Mouse (Mus musculus) heart, embryonic 16.5 days (tissue): Measurements from ENCODE around the gene Adgrg6. TPM values are rescaled to one million over a fixed set of nuclear protein-coding genes. Genes with fewer than 3 reads are reported as not detected.
A peak's percentile ranks its signal among the peaks of the same experiment; 100 is the strongest.

Source experiments
- ATAC-seq: fragments of 200-750 bp; cut with Nextera tagmentation; replicated peaks from 2 replicates; pipeline ENCODE4 v1.8.0; 2017; ENCODE audit warnings: moderate number of reproducible peaks; ENCODE audit not compliant: insufficient read depth, low FRiP score; ENCODE audit errors: extremely low read depth
- H3K27ac ChIP-seq: fragments of 300-500 bp; sonication (generic); 2 replicates; pipeline ENCODE4 v1.5.1; 2014; ENCODE audit warnings: mild to moderate bottlenecking, low read length, control low read depth, moderate library complexity
- H3K27me3 ChIP-seq: fragments of 300-500 bp; sonication (generic); 2 replicates; pipeline ENCODE4 v1.6.1; 2014; ENCODE audit warnings: low read length, mixed read lengths; ENCODE audit not compliant: control insufficient read depth, insufficient read depth
- H3K36me3 ChIP-seq: fragments of 300-500 bp; sonication (generic); 2 replicates; pipeline ENCODE4 v1.6.1; 2014; ENCODE audit not compliant: control insufficient read depth, insufficient read depth
- H3K4me1 ChIP-seq: fragments of 300-500 bp; sonication (generic); 2 replicates; pipeline ENCODE4 v1.6.1; 2014; ENCODE audit warnings: low read length, mixed read lengths; ENCODE audit not compliant: control insufficient read depth, insufficient read depth
- H3K4me2 ChIP-seq: fragments of 300-500 bp; sonication (generic); 2 replicates; pipeline ENCODE4 v1.6.1; 2014; ENCODE audit warnings: low read depth, mild to moderate bottlenecking, control low read depth, low read length
- H3K4me3 ChIP-seq: fragments of 300-500 bp; sonication (generic); 2 replicates; pipeline ENCODE4 v1.5.1; 2014; ENCODE audit warnings: mild to moderate bottlenecking, control low read depth, low read length
- H3K9ac ChIP-seq: fragments of 300-500 bp; sonication (generic); 2 replicates; pipeline ENCODE4 v1.6.1; 2014; ENCODE audit warnings: low read length, control low read depth
- H3K9me3 ChIP-seq: fragments of 300-500 bp; sonication (generic); replicated peaks from 2 replicates; pipeline ENCODE4 v1.6.1; 2016; ENCODE audit warnings: low read length; ENCODE audit not compliant: control insufficient read depth
- WGBS: fragments of 180-500 bp; shearing (Covaris S2); extraction: QIAGEN DNeasy Blood & Tissue Kit; methylation state at CpG from one replicate; pipeline ENCODE4 v1.1.7; 2014; 5-methylcytosine and 5-hydroxymethylcytosine counted together
- polyA plus RNA-seq: library from polyadenylated mRNA; unstranded; fragments of >200 nt; fragmentation: Nextera tagmentation; extraction: Ambion mirVana; gene quantifications from 2 replicates; pipeline ENCODE4 v1.2.1, GENCODE M21; 2015

Adgrg6 gene
- polyA plus RNA-seq, 1 experiment from 2014 or later = 8.6 TPM

- 84% methylated on average over 2 of the region's 2 CpGs for WGBS
- H3K9me3 ChIP-seq = no peaks in the 10 kb centered on the region
- no peak overlapping the region for H3K9ac ChIP-seq
- peaks cover 2% of the 10 kb centered on the region; the same call in 1 of the 2 replicates for H3K4me1 ChIP-seq
- H3K4me2 ChIP-seq = no peak overlapping the region
- no peak overlapping the region for H3K4me3 ChIP-seq
- H3K27ac ChIP-seq = no peak overlapping the region
- H3K27me3 ChIP-seq = no peaks in the 10 kb centered on the region
- ATAC-seq = no peak
- no peaks in the 10 kb centered on the region for H3K36me3 ChIP-seq
Observed at GRCm38 (mm10) chr10:14475641-14476040, 69.8 kb downstream of the Adgrg6 start.

- 47% methylated on average over 8 of the region's 8 CpGs for WGBS
- peak; percentile 52; the same call in 1 of the 2 replicates for ATAC-seq
- Histone ChIP-seq H3K4me3 (no peak overlapping the region), H3K4me1 (peaks cover 2% of the 10 kb centered on the region; the same call in 1 of the 2 replicates), H3K27ac (no peak overlapping the region), H3K9ac (no peak overlapping the region), H3K27me3 (no peaks in the 10 kb centered on the region), H3K36me3 (no peaks in the 10 kb centered on the region), H3K9me3 (no peaks in the 10 kb centered on the region), H3K4me2 (no peak overlapping the region)
Observed at GRCm38 (mm10) chr10:14474541-14475305, 70.7 kb downstream of the Adgrg6 start.

GRCm38 (mm10) chr10:14471039-14471550 is 74.4 kb downstream of the Adgrg6 start:
- Histone ChIP-seq H3K27me3 (no peaks in the 10 kb centered on the region), H3K36me3 (no peaks in the 10 kb centered on the region), H3K4me1 (peaks cover 6% of the 10 kb centered on the region; the same call in 1 of the 2 replicates), H3K4me3 (no peak overlapping the region), H3K27ac (no peak overlapping the region), H3K9ac (no peak overlapping the region), H3K9me3 (no peaks in the 10 kb centered on the region), H3K4me2 (no peak overlapping the region)
- 53% methylated on average over 5 of the region's 5 CpGs for WGBS
- no peak for ATAC-seq

- Histone ChIP-seq H3K9ac (no peak overlapping the region), H3K4me3 (no peak overlapping the region), H3K27ac (no peak overlapping the region), H3K36me3 (no peaks in the 10 kb centered on the region), H3K4me2 (peak overlapping the region; percentile 34), H3K4me1 (peaks cover 11% of the 10 kb centered on the region), H3K9me3 (no peaks in the 10 kb centered on the region), H3K27me3 (no peaks in the 10 kb centered on the region)
- no peak; the same call in 1 of the 2 replicates for ATAC-seq
- 36% methylated on average over 10 of the region's 10 CpGs for WGBS
Observed at GRCm38 (mm10) chr10:14468623-14469022, 76.8 kb downstream of the Adgrg6 start.

GRCm38 (mm10) chr10:14463796-14464511 is 81.5 kb downstream of the Adgrg6 start:
- Histone ChIP-seq H3K4me3 (no peak overlapping the region), H3K4me2 (no peak overlapping the region), H3K4me1 (peaks cover 19% of the 10 kb centered on the region), H3K27ac (no peak overlapping the region), H3K9ac (no peak overlapping the region), H3K9me3 (no peaks in the 10 kb centered on the region), H3K27me3 (no peaks in the 10 kb centered on the region), H3K36me3 (no peaks in the 10 kb centered on the region)
- WGBS = 56% methylated on average over 4 of the region's 4 CpGs
- ATAC-seq = no peak

- Histone ChIP-seq H3K4me1 (peaks cover 15% of the 10 kb centered on the region), H3K27me3 (no peaks in the 10 kb centered on the region), H3K4me3 (no peak overlapping the region), H3K4me2 (no peak overlapping the region), H3K27ac (no peak overlapping the region; the same call in 1 of the 2 replicates), H3K36me3 (no peaks in the 10 kb centered on the region), H3K9me3 (no peaks in the 10 kb centered on the region), H3K9ac (no peak overlapping the region)
- WGBS = 54% methylated on average over 4 of the region's 4 CpGs
- ATAC-seq = no peak
Observed at GRCm38 (mm10) chr10:14460933-14461514, 84.4 kb downstream of the Adgrg6 start.

GRCm38 (mm10) chr10:14460252-14460932 is 85.1 kb downstream of the Adgrg6 start:
- peak overlapping the region; percentile 51 for H3K27ac ChIP-seq

GRCm38 (mm10) chr10:14459819-14460218 is 85.6 kb downstream of the Adgrg6 start:
- Histone ChIP-seq H3K27me3 (no peaks in the 10 kb centered on the region), H3K9ac (no peak overlapping the region), H3K36me3 (no peaks in the 10 kb centered on the region), H3K4me1 (peaks cover 15% of the 10 kb centered on the region), H3K9me3 (no peaks in the 10 kb centered on the region), H3K4me2 (no peak overlapping the region), H3K4me3 (no peak overlapping the region), H3K27ac (0 out of 2 replicates have a peak overlapping the region, but pooled peaks have one; percentile 33)
- WGBS = 61% methylated on average over 7 of the region's 7 CpGs
- no peak for ATAC-seq

More at GRCm38 (mm10) chr10:14460252-14460932, 85.1 kb downstream of the Adgrg6 start:
- Histone ChIP-seq H3K4me3 (no peak overlapping the region), H3K9me3 (no peaks in the 10 kb centered on the region), H3K4me2 (no peak overlapping the region), H3K4me1 (peaks cover 15% of the 10 kb centered on the region), H3K36me3 (no peaks in the 10 kb centered on the region), H3K27me3 (no peaks in the 10 kb centered on the region), H3K9ac (no peak overlapping the region)
- 23% methylated on average over 5 of the region's 5 CpGs for WGBS
- peak; percentile 75 for ATAC-seq
